Mouse (Mus musculus) liver, embryonic 13.5 days (tissue): ENCODE results near the gene Prl7b1. TPM values are rescaled to one million over a fixed set of nuclear protein-coding genes. Genes with fewer than 3 reads are reported as not detected.

Source experiments
- ATAC-seq: fragments of 200-750 bp; cut with Nextera tagmentation; 2 replicates; pipeline ENCODE4 v1.8.0; 2017; ENCODE audit warnings: low read depth, mild to moderate bottlenecking, moderate number of reproducible peaks, moderate library complexity
- DNase-seq: peaks from one replicate; pipeline ENCODE4 v3.0.0; 2022
- H3K27ac ChIP-seq: fragments of 300-500 bp; sonication (generic); 2 replicates; pipeline ENCODE4 v1.5.1; 2015; ENCODE audit warnings: moderate library complexity, mild to moderate bottlenecking, inconsistent platforms
- H3K27me3 ChIP-seq: fragments of 300-500 bp; sonication (generic); 2 replicates; pipeline ENCODE4 v1.6.1; 2015; ENCODE audit warnings: mild to moderate bottlenecking, inconsistent platforms
- H3K36me3 ChIP-seq: fragments of 300-500 bp; sonication (generic); 2 replicates; pipeline ENCODE4 v1.6.1; 2015; ENCODE audit warnings: mild to moderate bottlenecking, inconsistent platforms
- H3K4me1 ChIP-seq: fragments of 300-500 bp; sonication (generic); replicated peaks from 2 replicates; pipeline ENCODE4 v1.6.1; 2015; ENCODE audit warnings: inconsistent platforms
- H3K4me2 ChIP-seq: fragments of 300-500 bp; sonication (generic); 2 replicates; pipeline ENCODE4 v1.6.1; 2015; ENCODE audit warnings: inconsistent platforms, mild to moderate bottlenecking, moderate library complexity
- H3K4me3 ChIP-seq: fragments of 300-500 bp; sonication (generic); replicated peaks from 2 replicates; pipeline ENCODE4 v1.5.1; 2015; ENCODE audit warnings: mild to moderate bottlenecking, inconsistent platforms
- H3K9ac ChIP-seq: fragments of 300-500 bp; sonication (generic); 2 replicates; pipeline ENCODE4 v1.6.1; 2015; ENCODE audit warnings: mild to moderate bottlenecking, inconsistent platforms
- H3K9me3 ChIP-seq: fragments of 300-500 bp; sonication (generic); replicated peaks from 2 replicates; pipeline ENCODE4 v1.6.1; 2016; ENCODE audit warnings: inconsistent platforms
- WGBS: fragments of 180-500 bp; shearing (Covaris S2); methylation state at CpG from one replicate; pipeline ENCODE4 v1.1.7; 2015; ENCODE audit not compliant: insufficient replicate concordance; 5-methylcytosine and 5-hydroxymethylcytosine counted together
- polyA plus RNA-seq: library from polyadenylated mRNA; unstranded; fragments of >200 nt; fragmentation: Nextera tagmentation; extraction: Ambion mirVana; gene quantifications from 2 replicates; pipeline ENCODE4 v1.2.1, GENCODE M21; 2015

The Prl7b1 gene
- polyA plus RNA-seq, result not detected in 2 replicates

DNA sequence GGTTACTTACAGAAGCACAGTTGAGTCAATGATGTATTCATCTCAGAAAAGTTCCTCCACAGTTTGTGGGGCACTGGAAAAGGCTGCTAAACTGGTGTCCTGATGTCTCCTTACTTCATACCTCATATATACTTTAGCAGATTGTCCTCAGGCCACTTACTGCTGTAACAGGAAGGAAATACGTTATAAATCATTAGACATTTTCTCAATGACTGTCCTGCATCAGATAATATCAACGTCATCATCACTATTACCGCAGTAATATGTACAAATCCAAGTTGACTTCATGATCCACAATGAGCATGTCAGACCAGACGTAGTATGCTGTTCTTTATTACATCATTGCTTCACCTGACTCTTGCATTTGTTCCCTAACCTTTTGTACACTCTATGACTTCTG lies at the start of gene Prl7b1:
Gene Prl7b1 (minus strand): TSS at position 101 of the 400 bp plus-strand sequence.
- no peak within 1 kb of the TSS for H3K4me3 ChIP-seq
- H3K36me3 ChIP-seq, result no peaks in the 10 kb centered on the region
- no peak within 1 kb of the TSS for H3K27ac ChIP-seq
- WGBS, result 47% methylated on average over 4 of the region's 4 CpGs
- ATAC-seq (no peak), DNase-seq (no peak)
- H3K27me3 ChIP-seq, result no peaks in the 10 kb centered on the region
- no peaks in the 10 kb centered on the region for H3K4me1 ChIP-seq
- H3K4me2 ChIP-seq, result no peak within 1 kb of the TSS
- no peaks in the 10 kb centered on the region for H3K9me3 ChIP-seq
- no peak within 1 kb of the TSS for H3K9ac ChIP-seq

DNA sequence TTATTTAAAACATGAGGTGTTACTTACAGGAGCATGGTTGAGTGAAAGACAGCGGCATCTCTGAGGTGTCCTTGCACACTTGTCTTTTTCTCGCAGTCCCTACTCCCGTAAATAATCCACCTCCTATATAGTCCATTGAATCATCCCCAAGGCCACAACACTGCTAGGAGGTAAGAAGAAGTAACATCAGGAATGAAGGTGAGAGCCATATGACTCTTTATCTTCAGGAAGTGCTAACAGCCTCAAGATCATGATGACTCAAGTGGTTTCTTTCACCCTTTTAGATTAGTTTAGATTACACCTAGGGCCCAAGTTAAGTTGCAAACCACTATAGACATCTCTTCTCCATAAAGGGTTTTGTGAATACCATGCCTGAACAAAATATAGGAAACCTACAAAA lies 32.0 kb upstream of the Prl7b1 start, which contains the start of gene Prl7a1:
Gene Prl7a1 (minus strand): TSS at position 101 of the 400 bp plus-strand sequence.
- Histone ChIP-seq H3K9me3 (no peaks in the 10 kb centered on the region), H3K9ac (no peak within 1 kb of the TSS), H3K27ac (no peak within 1 kb of the TSS), H3K27me3 (no peaks in the 10 kb centered on the region), H3K4me3 (no peak within 1 kb of the TSS), H3K4me2 (no peak within 1 kb of the TSS), H3K36me3 (no peaks in the 10 kb centered on the region), H3K4me1 (no peaks in the 10 kb centered on the region)
- WGBS, result 78% methylated on average over 3 of the region's 3 CpGs
- ATAC-seq, result no peak
- DNase-seq, result no peak

GRCm38 (mm10) chr13:27582071-27582470 lies 28.3 kb downstream of the Prl7b1 start, which contains the start of gene Prl8a1:
Gene Prl8a1, minus strand, starts transcription at chr13:27582171.
- no peak for DNase-seq
- WGBS, result 54% methylated on average over 2 of the region's 2 CpGs
- H3K9ac ChIP-seq, result no peak within 1 kb of the TSS
- no peak within 1 kb of the TSS for H3K27ac ChIP-seq
- no peaks in the 10 kb centered on the region for H3K9me3 ChIP-seq
- no peaks in the 10 kb centered on the region for H3K27me3 ChIP-seq
- H3K36me3 ChIP-seq, result no peaks in the 10 kb centered on the region
- no peaks in the 10 kb centered on the region for H3K4me1 ChIP-seq
- ATAC-seq, result no peak
- H3K4me2 ChIP-seq, result no peak within 1 kb of the TSS
- no peak within 1 kb of the TSS for H3K4me3 ChIP-seq

DNA sequence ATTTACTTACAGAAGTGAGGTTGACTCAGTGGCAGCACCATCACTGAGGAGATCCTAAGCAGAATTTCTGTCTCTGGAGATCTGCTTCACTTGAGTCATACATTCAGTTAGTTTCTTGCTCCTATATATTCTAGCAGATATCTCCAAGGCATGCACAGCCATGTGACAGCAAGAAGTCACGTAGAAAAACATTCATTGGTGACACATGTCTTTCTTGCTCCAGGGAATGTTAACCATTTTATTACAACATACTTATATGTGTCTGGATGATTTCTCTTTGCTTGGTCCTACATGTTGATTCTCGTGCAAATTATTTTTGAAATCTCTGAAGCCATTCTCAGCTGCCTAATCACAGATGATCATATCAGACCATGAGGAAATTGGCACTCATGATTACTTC lies 45.9 kb downstream of the Prl7b1 start, which contains the start of gene Prl8a9:
Gene Prl8a9 (minus strand): TSS at position 101 of the 400 bp plus-strand sequence.
- ATAC-seq (no peak), DNase-seq (no peak)
- 48% methylated on average over 2 of the region's 2 CpGs for WGBS
- H3K27me3 ChIP-seq, result no peaks in the 10 kb centered on the region
- no peaks in the 10 kb centered on the region for H3K9me3 ChIP-seq
- no peaks in the 10 kb centered on the region for H3K36me3 ChIP-seq
- no peaks in the 10 kb centered on the region for H3K4me1 ChIP-seq
- H3K27ac ChIP-seq, result no peak within 1 kb of the TSS
- H3K4me3 ChIP-seq, result no peak within 1 kb of the TSS
- H3K4me2 ChIP-seq, result no peak within 1 kb of the TSS
- H3K9ac ChIP-seq, result no peak within 1 kb of the TSS

- Histone ChIP-seq H3K27me3 (no peaks in the 10 kb centered on the region), H3K27ac (no peak overlapping the region), H3K9me3 (no peaks in the 10 kb centered on the region), H3K4me1 (no peaks in the 10 kb centered on the region), H3K9ac (no peak overlapping the region), H3K36me3 (no peaks in the 10 kb centered on the region), H3K4me3 (no peak overlapping the region), H3K4me2 (no peak overlapping the region)
- no peak for ATAC-seq
- DNase-seq, result no peak
These were observed 57.0 kb downstream of the Prl7b1 start for GRCm38 (mm10) chr13:27553336-27553735.

Other genes with a start within 250 kb of the Prl7b1 start
- gene Prl2b1, start 219.7 kb downstream of the Prl7b1 start, polyA plus RNA-seq, result not detected in 2 replicates
- gene Prl8a6, start 171.9 kb downstream of the Prl7b1 start, polyA plus RNA-seq, result not detected in 2 replicates
- gene Prl8a8, start 97.4 kb downstream of the Prl7b1 start, polyA plus RNA-seq, result not detected in 2 replicates
- not detected in 2 replicates for gene Prl8a9, start 46.0 kb downstream of the Prl7b1 start, polyA plus RNA-seq
- gene Prl8a1, start 28.4 kb downstream of the Prl7b1 start, polyA plus RNA-seq, result not detected in 2 replicates
- not detected in 2 replicates for gene Prl7a1, start 31.9 kb upstream of the Prl7b1 start, polyA plus RNA-seq
- gene Prl7a2, start 57.5 kb upstream of the Prl7b1 start, polyA plus RNA-seq, result not detected in 2 replicates
- gene Prl7d1, start 106.2 kb upstream of the Prl7b1 start, polyA plus RNA-seq, result not detected in 2 replicates
- gene Prl7c1, start 170.2 kb upstream of the Prl7b1 start, polyA plus RNA-seq, result not detected in 2 replicates
- not detected in 2 replicates for gene Prl2a1, start 191.1 kb upstream of the Prl7b1 start, polyA plus RNA-seq
- not detected in 2 replicates for gene Prl2c1, start 238.8 kb upstream of the Prl7b1 start, polyA plus RNA-seq